Mouse (Mus musculus): Measurements from ENCODE around the gene Nrd1.

The Nrd1 gene

GRCm38 (mm10) chr4:109026543-109026942, 26.1 kb downstream of the Nrd1 start:
- DNase-seq (ENCODE audit: low spot score in 2 of 2): no peak

- no peak for DNase-seq (ENCODE audit: low spot score in 2 of 2)
Measured at GRCm38 (mm10) chr4:109029857-109030256, 29.4 kb downstream of the Nrd1 start.

DNA sequence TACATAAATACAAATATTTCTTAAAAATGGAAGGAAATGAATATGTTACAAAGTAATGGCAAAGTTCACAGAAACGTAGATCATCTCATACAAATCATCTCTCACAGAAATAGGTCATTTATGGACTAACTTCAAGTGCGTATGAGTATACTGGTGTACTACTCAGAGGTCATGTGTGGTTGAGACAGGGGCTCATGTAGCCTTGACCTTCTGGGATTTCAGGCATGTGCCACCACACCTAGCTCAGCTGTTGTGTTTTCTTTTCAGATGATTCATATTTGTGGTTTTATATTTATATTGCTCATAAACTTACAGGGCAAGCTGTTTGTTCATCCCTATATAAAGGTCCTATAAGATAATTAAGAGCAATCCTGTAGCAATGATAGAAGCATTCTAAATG, 29.8 kb downstream of the Nrd1 start:
- no peak for DNase-seq (ENCODE audit: low spot score in 2 of 2)

DNA sequence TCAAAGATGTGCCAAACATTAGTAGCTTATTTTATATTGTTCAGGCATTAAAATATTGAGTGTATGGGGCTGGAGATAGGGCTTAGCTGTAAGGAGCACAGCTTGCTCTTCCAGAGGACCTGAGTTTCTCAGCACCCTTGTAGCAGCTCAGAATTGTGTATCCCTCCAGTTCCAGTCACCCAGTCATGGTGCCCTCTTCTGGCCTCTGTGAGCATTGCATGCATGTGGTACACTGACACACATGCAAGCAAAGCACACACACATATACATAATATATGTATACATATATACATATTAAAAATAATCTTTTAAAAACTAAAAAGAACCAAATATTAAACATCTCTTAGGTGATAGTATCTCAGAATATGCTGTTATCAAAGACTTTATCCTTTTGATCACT, 35.9 kb downstream of the Nrd1 start:
- peak; percentile 52 to 75 for DNase-seq (ENCODE audit: low spot score in 2 of 2)

GRCm38 (mm10) chr4:109042739-109043138, 42.3 kb downstream of the Nrd1 start:
- no peak for DNase-seq (ENCODE audit: low spot score in 2 of 2)

DNA sequence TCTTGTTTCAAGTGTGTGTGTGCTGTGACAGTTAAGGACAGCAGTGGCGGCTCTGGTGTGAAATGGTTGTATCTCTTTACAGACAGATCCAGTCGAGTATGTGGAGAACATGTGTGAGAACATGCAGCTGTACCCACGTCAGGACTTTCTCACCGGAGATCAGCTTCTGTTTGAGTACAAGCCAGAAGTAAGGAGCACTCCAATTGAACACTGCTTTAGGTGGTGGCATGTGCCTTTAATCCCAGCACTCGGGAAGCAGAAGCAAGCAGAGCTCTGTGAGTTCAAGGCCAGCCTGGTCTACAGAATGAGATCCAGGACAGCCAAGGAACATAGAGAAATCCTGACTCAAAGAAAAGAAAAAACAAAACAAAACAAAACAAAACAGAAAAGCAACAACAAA, 42.8 kb downstream of the Nrd1 start:
- DNase-seq (ENCODE audit: low spot score in 2 of 2): no peak

GRCm38 (mm10) chr4:109043756-109044155, 43.3 kb downstream of the Nrd1 start:
- no peak for DNase-seq (ENCODE audit: low spot score in 2 of 2)

GRCm38 (mm10) chr4:109048258-109048657, 47.8 kb downstream of the Nrd1 start:
- no peak for DNase-seq (ENCODE audit: low spot score in 2 of 2)

- no peak for DNase-seq (ENCODE audit: low spot score in 2 of 2)
Measured at GRCm38 (mm10) chr4:109052282-109052681, 51.8 kb downstream of the Nrd1 start.

GRCm38 (mm10) chr4:109054003-109054402, 53.5 kb downstream of the Nrd1 start:
- DNase-seq (ENCODE audit: low spot score in 2 of 2): no peak

GRCm38 (mm10) chr4:109056351-109056750, 55.9 kb downstream of the Nrd1 start:
- DNase-seq (ENCODE audit: low spot score in 2 of 2): no peak

DNA sequence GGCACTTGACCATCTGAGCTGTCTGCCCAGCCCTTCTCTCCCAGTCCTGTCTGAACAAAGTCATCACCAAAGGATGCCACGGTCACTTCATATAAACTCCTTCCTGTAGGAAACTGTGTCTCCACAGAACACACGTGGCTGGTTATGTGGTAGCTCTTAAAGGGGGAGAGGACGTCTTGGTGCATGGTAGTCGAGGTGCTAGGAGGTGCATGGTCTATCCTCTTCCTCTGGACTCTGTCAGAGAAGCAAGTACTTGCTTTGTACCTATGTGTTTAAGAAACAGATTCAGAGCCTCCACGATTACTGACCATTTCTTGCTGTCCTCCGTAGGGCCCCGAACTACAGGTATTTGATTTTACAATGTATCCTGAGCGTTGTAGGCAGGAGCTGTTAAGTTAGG, 57.2 kb downstream of the Nrd1 start:
- DNase-seq (ENCODE audit: low spot score in 2 of 2): no peak

GRCm38 (mm10) chr4:109059255-109059821, 58.9 kb downstream of the Nrd1 start:
- DNase-seq (ENCODE audit: low spot score in 2 of 2): no peak

GRCm38 (mm10) chr4:109064941-109065340, 64.5 kb downstream of the Nrd1 start:
- DNase-seq (ENCODE audit: low spot score in 2 of 2): no peak

DNA sequence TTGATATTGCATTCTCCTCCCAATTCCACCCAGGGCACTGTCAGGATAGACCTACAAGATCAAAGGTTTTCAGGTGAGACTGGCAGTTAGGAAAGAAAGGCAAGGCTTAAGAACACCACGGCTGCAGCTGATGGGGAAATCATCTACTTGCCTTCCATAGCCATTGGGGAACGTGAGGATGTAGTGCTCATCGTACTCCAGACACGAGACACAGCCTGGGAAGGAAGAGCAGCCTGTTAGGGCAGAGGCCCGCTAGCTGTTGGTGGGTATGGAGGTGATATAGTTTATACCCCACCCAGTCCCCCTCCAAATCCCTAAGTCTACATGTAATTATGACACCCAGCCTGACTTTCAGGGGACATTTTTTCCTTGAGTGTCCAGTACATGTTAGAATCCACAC, 65.3 kb downstream of the Nrd1 start:
- DNase-seq (ENCODE audit: low spot score in 2 of 2): no peak

DNA sequence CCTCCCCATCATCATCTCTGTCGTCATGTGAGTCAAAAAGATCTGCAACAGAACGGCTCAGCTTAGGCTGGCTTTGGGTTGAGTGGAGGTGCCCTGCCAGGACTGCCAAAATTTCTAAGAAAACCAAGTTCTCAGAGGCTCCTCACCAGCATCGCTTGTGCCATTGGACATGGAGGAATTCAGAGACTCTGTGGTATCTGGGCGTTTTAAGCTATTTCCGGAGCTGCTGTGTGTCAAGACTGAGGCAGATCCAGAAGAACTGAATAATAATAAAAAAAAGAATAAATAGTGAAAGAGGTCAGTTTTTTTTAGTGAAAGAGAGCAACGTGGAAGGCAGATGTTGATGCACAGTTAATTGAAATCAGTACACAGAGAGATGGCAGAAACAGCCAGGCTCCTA, 72.4 kb downstream of the Nrd1 start:
- DNase-seq (ENCODE audit: low spot score in 2 of 2): no peak

DNA sequence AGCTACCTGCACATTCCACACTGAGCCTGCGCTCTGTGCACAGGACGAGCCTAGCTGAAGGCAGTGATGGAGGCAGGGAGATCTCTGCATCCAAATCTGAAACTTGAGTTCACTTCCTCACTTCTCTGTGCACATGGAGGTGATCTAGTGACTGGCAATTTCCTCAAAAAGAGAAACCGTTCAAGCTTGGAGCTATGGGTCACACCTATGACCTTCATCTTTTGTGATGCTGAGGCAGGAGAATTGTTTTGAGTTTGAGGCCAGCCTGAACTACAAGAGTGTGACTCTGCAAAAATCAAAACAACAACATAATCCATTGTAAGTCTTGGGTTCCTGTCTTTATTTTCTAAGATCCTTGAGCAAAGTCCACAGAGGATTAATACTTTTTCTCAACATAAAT, 72.8 kb downstream of the Nrd1 start:
- no peak for DNase-seq (ENCODE audit: low spot score in 2 of 2)

GRCm38 (mm10) chr4:109078941-109079340, 78.5 kb downstream of the Nrd1 start:
- no peak for DNase-seq (ENCODE audit: low spot score in 2 of 2)

DNA sequence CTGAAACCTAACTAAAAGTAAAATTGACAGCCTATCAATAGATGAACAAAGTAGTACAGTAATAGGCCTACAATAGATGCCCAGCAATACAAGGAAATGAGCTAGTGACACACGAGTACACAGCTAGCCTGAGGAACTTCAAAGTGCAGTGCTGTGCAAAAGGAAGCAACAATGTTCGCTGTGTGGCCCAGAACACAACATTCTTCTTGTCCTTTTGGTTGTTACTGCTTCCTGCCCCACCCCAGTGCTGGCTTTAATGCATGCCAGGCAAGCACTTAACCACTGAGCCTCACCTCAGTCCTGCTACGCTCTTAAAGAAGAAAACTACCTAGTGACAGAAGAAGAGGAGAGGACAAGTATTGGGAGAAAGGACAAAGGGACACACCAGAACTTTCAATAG, 79.2 kb downstream of the Nrd1 start:
- no peak for DNase-seq (ENCODE audit: low spot score in 2 of 2)

- DNase-seq (ENCODE audit: low spot score in 2 of 2): no peak
Measured at GRCm38 (mm10) chr4:109080118-109080517, 79.7 kb downstream of the Nrd1 start.

- DNase-seq (ENCODE audit: low spot score in 2 of 2): no peak
Measured at GRCm38 (mm10) chr4:109089171-109089570, 88.7 kb downstream of the Nrd1 start.

GRCm38 (mm10) chr4:109089999-109090398, 89.5 kb downstream of the Nrd1 start:
- no peak for DNase-seq (ENCODE audit: low spot score in 2 of 2)

- no peak for DNase-seq (ENCODE audit: low spot score in 2 of 2)
Measured at GRCm38 (mm10) chr4:109091241-109091777, 90.9 kb downstream of the Nrd1 start.

- DNase-seq (ENCODE audit: low spot score in 2 of 2): no peak
Measured at GRCm38 (mm10) chr4:109092344-109092743, 91.9 kb downstream of the Nrd1 start.

All from thymus, postnatal 10 days (tissue).